Mouse (Mus musculus) thymus, postnatal 25 days (tissue): Measurements from ENCODE around the gene Olfr827.
A peak's percentile ranks its signal among the peaks of the same experiment; 100 is the strongest.

Experiments used
- DNase-seq: peaks from one replicate; pipeline ENCODE4 v3.0.0; 2022

The Olfr827 gene

DNA sequence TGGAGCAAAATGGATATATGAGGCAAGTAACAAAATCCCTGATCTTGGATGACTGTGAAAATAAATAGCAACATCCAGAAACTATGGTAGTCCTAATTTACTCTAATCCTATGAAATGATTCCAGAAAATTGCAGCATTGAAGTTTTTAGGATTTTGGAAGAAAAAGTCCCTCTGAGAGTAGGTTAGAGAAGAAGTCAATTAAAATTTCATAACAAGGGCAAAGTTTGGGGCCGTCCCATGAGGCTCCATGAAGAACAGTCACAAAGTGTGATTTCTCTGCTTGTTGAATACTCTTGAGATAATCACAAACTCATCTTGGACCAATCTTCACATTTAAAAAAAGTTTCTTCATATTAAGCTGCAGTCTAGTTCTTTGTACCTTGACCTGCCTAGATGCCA is at the start of gene Olfr827:
Olfr827 (minus strand) TSS at position 101 of the 400 bp plus-strand sequence.
- no peak for DNase-seq

DNA sequence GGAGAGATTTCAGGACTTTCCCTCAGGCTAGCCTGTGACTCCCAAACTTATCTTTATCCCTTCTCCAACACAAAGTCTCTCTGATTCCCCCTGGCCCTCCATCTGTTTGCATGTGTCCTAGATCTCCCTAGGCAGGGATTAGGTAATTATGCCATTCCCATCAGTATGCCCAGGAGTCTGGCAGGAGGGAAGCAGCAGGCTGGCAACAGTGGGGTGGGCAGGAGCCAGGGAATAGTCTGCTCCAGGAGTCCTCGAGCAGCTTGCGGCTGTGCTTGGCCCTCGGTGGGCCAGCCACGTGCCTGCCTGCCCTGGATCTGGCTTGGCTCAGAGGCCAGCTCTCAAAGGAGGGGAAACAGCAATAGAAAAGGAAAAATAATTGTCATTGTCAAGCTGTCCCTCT is 49.0 kb upstream of the Olfr827 start:
- DNase-seq = no peak

DNA sequence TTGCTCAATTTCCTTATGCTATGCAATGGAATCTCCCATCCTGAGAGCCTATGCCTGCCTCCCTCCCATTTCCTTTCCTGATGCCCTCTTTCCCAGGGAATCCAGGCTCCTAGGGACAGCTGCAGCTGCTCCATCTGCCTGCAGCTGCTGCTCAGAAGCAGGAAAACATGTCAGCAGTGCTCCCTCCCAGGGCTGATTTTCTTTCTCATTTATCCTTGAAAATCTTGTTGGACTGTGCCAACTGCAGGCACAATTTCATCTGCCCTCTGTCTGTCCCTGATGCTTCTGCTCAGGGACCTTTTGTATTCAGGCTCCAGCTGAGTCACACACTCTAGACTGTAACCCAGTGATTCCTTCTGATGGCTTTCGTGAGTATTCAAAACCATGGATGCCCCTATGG is 45.3 kb upstream of the Olfr827 start:
- DNase-seq = no peak

DNA sequence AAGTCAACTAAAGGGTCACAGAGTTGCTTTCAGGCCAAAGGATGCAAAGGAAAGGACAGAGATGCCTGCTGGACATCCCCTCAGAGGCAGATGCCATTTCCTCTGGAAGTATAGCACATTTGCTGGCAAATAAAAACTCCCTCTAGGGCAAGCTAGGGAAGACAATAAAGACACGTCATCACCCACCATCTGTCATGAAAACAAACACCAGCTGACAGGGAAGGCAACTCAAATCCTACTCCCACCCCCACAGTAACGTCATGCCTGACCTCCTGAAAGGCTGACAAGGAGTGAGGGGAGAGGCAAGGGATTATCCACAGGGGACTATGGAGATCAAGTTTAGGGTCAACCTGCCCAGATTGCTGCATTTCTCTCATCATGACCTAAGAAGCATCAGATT is 30.1 kb upstream of the Olfr827 start:
- no peak for DNase-seq

DNA sequence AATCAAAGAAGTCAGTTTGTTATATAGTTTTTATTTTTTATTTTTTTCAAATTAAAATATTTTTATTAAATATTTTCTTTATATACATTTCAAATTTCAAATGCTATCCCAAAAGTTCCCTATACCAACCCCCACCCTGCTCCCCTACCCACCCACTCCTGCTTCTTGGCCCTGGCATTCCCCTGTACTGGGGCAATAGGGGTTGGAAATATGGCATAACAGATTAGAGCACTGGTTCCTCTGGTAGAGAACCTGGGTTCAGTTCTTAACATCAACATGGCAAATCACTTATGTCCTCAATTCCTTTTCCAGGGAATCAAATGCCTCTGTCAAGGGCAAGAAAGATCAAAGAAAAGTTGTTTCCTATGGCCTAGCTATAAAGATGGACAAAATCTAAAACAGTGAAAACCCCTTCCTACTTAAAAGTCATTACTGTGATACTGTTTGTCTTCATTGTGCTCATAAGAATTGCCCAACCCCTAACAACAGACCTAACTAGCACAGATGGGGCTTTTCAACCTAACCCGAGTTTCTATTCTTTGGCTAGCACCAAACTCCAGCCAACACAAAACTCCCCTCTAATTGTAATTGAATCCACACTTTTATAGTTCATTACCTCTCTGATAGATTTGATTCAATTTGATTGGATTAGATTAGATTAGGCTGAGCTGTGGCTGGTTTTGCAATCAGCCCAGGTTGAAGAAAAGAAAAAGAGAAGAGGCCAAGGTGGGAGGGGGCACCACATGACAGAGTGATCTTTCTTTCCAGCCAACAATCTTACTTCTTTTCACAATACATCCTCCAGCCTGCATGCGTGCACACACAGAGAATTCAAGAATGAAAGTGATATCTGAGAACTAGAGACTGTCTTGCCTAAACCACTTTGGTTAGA is 24.4 kb upstream of the Olfr827 start:
- DNase-seq = no peak

DNA sequence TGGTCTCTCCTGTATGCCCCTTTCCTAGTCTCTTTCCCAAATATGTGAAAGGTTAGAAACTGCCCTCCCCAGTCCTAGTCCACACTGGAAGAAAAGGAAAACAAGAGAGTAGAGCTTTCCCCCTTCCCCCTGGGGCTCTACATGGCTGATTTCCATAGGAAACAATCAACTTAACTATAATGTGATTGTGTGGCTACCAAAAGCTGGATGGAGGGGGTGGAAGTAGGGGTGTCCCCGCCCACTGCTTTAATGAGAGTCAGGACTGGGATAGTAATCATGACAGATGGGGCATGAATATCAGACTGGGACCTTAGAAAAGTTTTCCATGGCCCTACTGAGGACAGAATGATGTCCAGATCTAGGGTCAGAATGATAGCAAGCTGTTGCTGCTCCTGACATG is 20.4 kb upstream of the Olfr827 start:
- no peak for DNase-seq

DNA sequence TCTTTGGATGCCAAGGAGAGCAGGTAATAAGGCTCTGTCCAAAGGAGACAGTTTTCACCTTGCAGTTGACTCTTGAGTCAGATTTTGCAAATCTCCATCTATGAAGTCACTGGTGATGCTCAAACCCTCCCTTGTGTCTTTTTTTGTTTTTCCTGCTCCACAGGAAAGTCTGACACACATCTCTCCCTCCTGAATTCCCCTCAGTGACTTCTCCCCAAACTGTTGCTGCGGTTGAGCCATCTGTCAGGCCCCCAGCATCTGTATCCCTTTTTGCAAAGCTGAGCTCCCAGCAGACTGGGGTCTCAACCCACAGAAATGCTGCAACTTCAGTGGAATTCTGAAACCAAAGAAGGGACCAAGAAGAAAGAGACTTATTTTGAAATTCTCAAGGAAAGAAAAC is 17.9 kb upstream of the Olfr827 start:
- DNase-seq = no peak

DNA sequence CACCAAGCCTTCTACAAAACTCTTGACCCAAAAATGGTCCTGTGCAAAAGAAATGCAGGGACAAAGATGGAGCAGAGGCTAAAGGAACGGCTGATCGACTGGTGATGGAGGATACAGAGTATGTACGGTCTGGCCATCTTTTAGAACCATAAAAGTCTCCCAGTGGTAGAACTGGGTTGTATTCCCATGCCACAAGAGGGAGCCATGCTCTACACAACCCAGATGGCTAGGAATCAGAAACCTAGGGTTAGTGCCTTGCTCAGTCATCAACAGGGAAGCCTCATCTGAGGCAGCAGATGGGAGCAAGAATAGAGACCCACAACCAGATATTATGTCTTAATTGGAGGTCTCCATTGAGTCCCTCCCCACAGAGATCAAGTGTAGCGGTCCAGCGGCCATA is 15.4 kb upstream of the Olfr827 start:
- DNase-seq = no peak

DNA sequence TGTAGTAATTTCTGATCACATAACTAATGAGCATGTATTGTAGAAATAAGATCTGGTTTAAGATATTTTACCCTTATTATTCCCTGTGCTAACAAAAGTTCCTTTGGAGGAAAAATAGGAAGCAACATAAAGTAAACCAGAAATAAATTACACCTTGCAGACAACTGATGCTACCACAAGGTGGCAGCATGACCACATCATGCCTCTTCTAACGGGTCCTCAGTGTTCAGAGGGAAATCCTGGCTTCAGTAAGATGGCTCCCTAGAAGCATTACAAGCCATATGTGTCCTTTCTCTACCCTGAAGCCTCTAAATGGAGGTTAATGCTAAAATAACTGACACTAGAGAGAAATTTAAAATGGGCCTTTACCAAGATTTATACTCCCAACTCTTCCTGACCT is 14.0 kb upstream of the Olfr827 start:
- peak; percentile 32 for DNase-seq

DNA sequence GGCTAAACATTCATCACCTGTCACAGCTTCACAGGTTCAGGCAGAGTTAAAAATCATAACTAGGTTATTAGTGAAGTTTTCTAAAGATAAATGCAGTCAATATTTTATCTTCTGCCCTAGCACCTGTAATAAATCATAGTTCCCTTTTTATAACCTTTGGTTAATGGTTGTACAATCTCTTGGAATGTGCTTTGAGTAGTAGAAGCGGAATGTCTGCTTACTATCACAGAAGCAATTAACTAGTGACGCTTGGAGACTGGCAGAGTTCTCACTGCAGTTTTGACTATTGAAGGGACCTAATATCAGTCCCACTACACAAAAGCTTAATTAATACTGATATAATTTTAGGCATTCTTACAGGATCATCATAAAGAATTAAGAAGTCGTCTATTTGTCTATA is 10.8 kb upstream of the Olfr827 start:
- DNase-seq = no peak

DNA sequence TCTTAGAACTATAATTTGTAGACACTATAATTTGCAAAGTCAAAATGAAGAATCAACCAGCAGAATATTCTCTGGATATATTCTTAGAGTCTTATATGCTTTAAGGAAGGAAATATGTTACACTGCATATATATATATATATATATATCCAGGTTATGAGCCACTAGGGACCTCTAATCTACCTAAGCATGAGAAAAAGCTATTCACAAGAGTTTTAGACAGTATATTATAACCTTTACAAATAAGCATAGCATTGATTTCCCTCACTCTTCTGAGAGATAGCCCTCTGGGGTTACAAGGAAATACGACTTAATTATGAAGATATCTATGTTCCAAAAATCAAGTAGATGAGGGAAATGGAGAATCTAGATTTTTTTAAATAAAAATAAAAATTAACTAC is 30.1 kb downstream of the Olfr827 start, which contains the start of gene Olfr826:
Olfr826 (minus strand) TSS at position 101 of the 400 bp plus-strand sequence.
- DNase-seq = no peak

DNA sequence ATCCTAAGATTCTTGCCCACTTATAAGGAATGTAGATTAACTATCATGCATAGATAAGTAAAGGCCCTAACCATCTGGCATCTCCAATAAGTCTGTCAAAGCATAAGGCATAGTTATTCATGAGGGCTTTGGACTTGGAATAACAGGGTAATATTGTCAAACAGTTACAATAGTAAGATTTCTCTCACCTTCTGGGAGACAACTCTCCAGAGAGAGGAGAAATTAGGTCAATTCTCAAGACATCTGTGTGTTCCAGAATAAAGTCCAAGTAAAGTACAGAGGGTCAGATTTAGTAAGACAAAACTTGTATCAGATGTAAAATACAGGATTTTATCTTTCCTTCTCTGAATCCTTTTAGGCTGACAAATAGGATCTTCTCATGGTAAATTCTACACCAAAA is 47.5 kb downstream of the Olfr827 start, which contains the start of gene Olfr825:
Olfr825 (minus strand) TSS at position 101 of the 400 bp plus-strand sequence.
- no peak for DNase-seq

DNA sequence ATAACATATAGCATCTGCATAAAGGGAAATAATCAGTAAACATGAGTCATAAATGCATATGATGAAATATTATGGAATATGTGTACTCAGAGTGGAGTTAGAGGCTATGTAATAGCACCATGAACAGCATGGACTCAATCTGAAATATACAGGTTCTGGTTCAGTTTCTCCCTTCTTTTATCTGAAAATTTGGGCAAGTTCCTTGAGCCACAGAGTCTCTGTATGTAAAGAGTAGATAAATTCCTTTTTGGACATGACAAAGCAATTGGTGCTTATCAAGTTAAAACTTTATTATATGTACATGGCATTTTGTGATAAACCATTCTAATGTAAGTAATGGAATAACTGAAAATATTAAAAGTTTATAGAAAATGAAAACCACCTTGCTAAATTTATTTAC is 49.0 kb downstream of the Olfr827 start:
- no peak for DNase-seq
